Mouse (Mus musculus) heart, adult 18-20 months (tissue): ENCODE data around the gene Pigw. TPM values are rescaled to one million over a fixed set of nuclear protein-coding genes. Genes with fewer than 3 reads are reported as not detected.
A peak's percentile ranks its signal among the peaks of the same experiment; 100 is the strongest.
"Not testable (repeated sequence)": the region's sequence is repeated elsewhere in the genome, so short reads cannot be mapped to it uniquely, and the experiment has no call there.

Source experiments
- DNase-seq, 2 experiments: peaks; one replicate each; pipeline ENCODE4 v3.0.0; 2021 to 2022; ENCODE audit warnings: mixed read lengths in 1 of 2
- total RNA-seq, 2 experiments: library from RNA; stranded (reverse); gene quantifications; 2 replicates each; pipeline ENCODE4 v1.2.3; 2021

Gene Pigw
- total RNA-seq, 2 experiments from 2014 or later, result 6.4 to 7.3 TPM

DNA sequence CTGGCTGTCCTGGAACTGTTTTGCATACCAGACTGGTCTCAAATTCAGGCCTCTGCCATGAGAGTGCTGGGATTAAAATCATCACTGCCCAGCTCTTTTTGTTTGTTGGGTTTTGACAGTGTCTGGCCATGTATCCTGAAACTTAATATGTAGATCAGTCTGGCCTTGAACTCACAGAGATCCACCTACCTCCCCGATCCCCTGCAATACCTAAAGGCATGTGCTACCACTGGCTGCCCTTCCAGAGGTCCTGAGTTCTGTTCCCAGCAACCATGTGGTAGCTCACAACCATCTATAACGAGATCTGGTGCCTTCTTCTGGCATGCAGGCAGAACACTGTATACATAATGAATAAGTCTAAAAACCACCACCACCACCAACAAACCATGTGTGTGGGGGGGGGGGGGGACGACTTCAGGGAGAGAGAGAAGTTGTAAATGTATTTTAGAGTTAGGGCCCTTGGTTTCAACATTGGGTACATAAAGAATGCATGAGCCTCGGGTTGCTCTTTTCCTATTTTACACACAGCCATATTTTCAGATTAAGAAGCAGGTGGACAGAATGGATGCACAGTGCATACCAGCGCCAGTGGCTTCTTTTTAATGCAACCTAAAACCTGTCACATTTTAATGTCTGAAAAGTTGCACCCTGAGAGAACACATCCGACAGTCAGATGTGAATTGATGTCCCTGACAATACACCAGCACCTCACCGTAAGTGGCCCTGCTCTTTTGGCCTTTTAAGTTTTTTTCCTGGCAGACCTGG is 896 bp downstream of the Pigw start:
- DNase-seq, result no peak

DNA sequence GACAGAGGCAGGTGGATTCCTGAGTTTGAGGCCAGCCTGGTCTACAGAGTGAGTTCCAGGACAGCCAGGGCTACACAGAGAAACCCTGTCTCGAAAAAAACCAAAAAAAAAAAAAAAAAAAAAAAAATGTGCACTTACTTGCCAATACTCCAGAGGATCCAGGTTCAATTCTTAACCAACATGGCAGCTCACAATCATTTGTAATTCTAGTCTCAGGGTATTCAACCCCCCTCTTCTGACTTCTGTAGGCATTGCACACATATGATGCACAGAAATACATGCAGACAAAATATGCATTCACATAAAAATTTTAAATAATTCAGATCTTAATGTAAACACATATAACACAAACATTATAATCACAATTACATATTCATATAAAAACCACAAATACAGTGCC is 4.1 kb downstream of the Pigw start:
- DNase-seq, result not testable (repeated sequence)

- no peak for DNase-seq
Measured at GRCm38 (mm10) chr11:84873042-84873833, 6.8 kb downstream of the Pigw start.

DNA sequence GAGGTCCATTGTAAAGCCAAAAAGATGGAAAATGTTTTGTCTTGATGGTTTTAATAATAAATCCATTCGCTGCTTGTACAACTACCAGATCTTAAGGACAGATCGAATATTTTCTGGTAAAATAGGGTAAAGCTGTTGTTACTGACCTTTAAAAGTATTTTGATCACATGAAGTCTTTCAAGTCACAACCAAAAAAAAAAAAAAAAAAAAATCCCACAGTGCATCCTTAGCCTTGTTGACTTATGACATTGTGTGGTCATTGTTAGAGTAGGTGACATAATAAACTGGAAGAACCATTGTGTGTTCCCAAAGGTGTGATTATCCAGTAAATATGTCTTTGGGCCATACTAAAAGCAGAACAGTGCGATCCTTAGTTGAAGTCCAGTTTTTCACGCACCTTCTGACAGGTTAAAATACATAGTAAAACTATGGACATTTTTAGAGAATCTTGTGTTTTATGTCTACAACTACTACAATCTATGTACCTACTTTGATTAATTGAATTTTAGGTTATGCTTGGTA is 8.5 kb downstream of the Pigw start:
- no peak for DNase-seq

- DNase-seq, result no peak
Measured at GRCm38 (mm10) chr11:84871046-84871445, 9.0 kb downstream of the Pigw start.

- peak; percentile 94 to 95 for DNase-seq
Measured at GRCm38 (mm10) chr11:84870337-84871043, 9.6 kb downstream of the Pigw start, which contains the start of gene Ggnbp2. TSS of gene Ggnbp2 (minus strand) at chr11:84870817.

- peak; percentile 91 to 94 for DNase-seq
Measured at GRCm38 (mm10) chr11:84869537-84870232, 10.4 kb downstream of the Pigw start.

GRCm38 (mm10) chr11:84868786-84869259 is 11.3 kb downstream of the Pigw start:
- DNase-seq, result no peak

DNA sequence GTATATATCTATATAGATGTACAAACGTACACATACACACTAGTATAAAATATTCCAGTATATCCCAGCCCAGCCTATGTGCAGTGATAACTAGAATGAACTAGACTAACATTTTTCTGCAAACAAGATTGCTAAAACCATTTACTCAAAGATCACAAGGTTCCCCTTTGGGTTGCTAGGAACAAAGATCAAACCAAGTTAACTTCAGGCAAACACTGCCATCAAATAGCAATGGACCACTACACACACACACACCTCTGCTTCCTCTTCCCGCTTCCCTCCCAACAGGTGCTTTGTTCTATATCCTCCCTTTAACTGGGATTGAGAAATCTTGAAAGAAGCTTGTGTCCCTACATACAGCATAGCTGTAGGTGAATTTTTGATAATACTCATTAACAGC is 12.5 kb downstream of the Pigw start:
- DNase-seq, result no peak

- no peak for DNase-seq
Measured at GRCm38 (mm10) chr11:84865268-84865667, 14.8 kb downstream of the Pigw start.

DNA sequence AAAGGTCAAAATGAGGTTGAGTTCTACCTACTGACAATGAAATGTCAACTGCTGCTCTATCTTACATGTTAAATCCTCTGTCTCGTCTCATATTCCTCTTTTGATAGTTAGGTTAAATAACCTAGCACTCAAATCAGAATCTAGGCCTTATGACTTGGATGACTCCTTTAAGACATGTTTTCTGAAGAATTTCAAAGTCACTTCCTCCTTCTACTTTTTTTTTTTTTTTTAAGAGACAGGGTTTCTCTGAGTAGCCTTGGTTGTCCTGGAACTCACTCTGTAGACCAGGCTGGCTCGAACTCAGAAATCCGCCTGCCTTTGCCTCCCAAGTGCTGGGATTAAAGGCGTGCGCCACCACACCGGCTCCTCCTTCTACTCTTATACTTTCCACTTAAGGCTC is 24.8 kb downstream of the Pigw start:
- DNase-seq, result no peak

- no peak for DNase-seq
Measured at GRCm38 (mm10) chr11:84847475-84848090, 32.5 kb downstream of the Pigw start.

- DNase-seq, result no peak
Measured at GRCm38 (mm10) chr11:84846741-84847474, 33.2 kb downstream of the Pigw start.

DNA sequence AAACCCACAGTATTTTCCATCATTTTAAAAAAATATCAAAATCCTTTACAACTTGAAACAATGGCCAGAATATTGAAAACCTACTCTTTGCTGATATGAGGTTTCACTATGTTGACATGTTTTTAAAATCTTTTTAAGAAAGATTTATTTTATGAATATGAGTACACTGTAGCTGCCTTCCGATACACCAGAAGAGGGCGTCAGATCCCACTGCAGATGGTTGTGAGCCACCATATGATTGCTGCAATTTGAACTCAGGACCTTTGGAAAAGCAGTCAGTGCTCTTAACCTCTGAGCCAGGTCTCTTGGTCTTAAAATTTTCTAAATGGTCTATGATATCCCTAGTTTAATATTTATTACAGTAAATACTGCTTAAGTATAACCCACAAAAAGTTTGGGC is 40.8 kb downstream of the Pigw start:
- DNase-seq, result no peak

DNA sequence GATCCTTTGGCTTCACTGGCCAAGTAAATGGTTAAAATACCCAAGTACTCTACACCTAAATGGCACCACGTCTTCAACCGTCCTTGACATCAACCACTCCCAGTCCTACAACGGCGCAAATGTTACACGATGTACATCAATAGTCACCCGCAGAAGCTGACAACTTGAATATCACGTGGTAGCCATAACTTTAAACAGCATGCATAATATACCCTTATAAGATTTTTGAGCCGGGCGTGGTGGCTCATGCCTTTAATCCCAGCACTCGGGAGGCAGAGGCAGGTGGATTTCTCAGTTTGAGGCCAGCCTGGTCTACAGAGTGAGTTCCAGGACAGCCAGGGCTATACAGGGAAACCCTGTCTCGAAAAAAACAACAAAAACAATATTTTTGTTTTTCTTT is 50.6 kb downstream of the Pigw start:
- DNase-seq, result not testable (repeated sequence)

- peak; percentile 97 for DNase-seq
Measured at GRCm38 (mm10) chr11:84828516-84829399, 51.3 kb downstream of the Pigw start, which contains the start of gene Dhrs11. TSS of gene Dhrs11 (minus strand) at chr11:84828994.

- DNase-seq, result peak; percentile 49 to 57
Measured at GRCm38 (mm10) chr11:84827901-84828503, 52.1 kb downstream of the Pigw start.

DNA sequence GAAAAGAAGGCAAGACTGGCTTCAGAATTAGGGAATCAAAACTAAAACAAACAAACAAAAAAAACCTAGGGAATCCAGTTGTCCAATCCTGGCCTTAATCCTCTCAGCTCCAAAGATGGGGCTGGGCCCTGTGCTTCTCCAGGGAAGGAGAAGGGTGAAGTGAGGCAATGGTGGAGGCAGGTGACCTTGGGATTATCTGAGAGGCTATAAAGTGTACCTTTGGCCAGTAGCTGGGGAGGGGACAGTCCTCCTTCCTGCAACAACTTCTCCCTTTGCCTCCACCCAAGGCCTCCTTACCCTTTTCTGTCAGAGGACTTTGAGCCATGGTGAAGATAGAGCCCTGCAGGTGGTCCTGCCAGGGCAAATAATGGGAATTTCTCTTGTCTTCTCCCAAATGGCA is 52.6 kb downstream of the Pigw start:
- peak in 1 of 2 experiments; percentile 34 for DNase-seq
